Mouse (Mus musculus) liver, embryonic 14.5 days (tissue): ENCODE results near the gene Tas2r135.

Source experiments
- CTCF ChIP-seq: IDR thresholded peaks from 2 replicates; pipeline ENCODE4 v1.5.1; 2016; ENCODE audit warnings: antibody characterized with exemption, low read depth, control low read depth
- EP300 ChIP-seq: IDR thresholded peaks from 2 replicates; pipeline ENCODE4 v1.6.1; 2016; ENCODE audit warnings: antibody characterized with exemption, low read depth

DNA sequence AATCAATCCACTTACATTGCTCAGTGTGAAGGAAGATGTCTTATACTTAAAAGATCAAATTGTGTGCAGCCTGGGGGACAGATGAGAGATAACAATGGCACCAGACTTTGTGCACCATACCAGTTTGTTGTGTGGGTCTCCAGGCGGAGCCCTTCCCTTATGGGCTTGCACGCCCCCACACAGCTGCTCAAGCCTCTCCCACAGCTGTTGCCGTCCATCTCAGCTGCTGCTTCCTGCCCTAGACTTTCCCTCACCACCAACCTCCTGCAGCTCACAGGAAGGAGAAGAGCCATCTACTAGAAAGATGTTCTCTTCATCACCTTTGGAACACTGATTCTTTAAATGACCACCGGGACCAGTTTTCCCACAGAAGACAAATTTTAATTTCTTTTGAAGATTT, 19.6 kb upstream of the Tas2r135 start:
- TF ChIP-seq CTCF: no peak
- no peak for TF ChIP-seq EP300
